Mouse (Mus musculus) fibroblast of lung, adult 2 months (primary cell): Measurements from ENCODE around the gene Fam72a.

Experiments used
- DNase-seq: peaks from one replicate; pipeline ENCODE4 v3.0.0-alpha.2; 2011; ENCODE audit warnings: low read depth

Gene Fam72a

GRCm38 (mm10) chr1:131527281-131528080 lies at the start of gene Fam72a, which contains the start of gene Srgap2:
Gene Fam72a (plus strand): TSS chr1:131527903.
Gene Srgap2 (minus strand): TSS chr1:131527352.
- DNase-seq = peak; percentile 100

- no peak for DNase-seq
Observed at GRCm38 (mm10) chr1:131478770-131479305, 48.9 kb upstream of the Fam72a start.

GRCm38 (mm10) chr1:131481391-131481790 lies 46.3 kb upstream of the Fam72a start:
- DNase-seq = no peak

- no peak for DNase-seq
Observed at GRCm38 (mm10) chr1:131482242-131482641, 45.5 kb upstream of the Fam72a start.

- DNase-seq = no peak
Observed at GRCm38 (mm10) chr1:131486094-131486850, 41.4 kb upstream of the Fam72a start.

- no peak for DNase-seq
Observed at GRCm38 (mm10) chr1:131489312-131489711, 38.4 kb upstream of the Fam72a start.

GRCm38 (mm10) chr1:131491579-131491978 lies 36.1 kb upstream of the Fam72a start:
- no peak for DNase-seq

- DNase-seq = no peak
Observed at GRCm38 (mm10) chr1:131492360-131492759, 35.3 kb upstream of the Fam72a start.

GRCm38 (mm10) chr1:131493966-131494898 lies 33.5 kb upstream of the Fam72a start:
- no peak for DNase-seq

GRCm38 (mm10) chr1:131498231-131498630 lies 29.5 kb upstream of the Fam72a start:
- no peak for DNase-seq

GRCm38 (mm10) chr1:131501681-131502080 lies 26.0 kb upstream of the Fam72a start:
- no peak for DNase-seq

- no peak for DNase-seq
Observed at GRCm38 (mm10) chr1:131511131-131511530, 16.6 kb upstream of the Fam72a start.

- no peak for DNase-seq
Observed at GRCm38 (mm10) chr1:131511661-131512500, 15.8 kb upstream of the Fam72a start.

GRCm38 (mm10) chr1:131513136-131513535 lies 14.6 kb upstream of the Fam72a start:
- no peak for DNase-seq

- DNase-seq = no peak
Observed at GRCm38 (mm10) chr1:131514197-131514596, 13.5 kb upstream of the Fam72a start.

- DNase-seq = no peak
Observed at GRCm38 (mm10) chr1:131516588-131516987, 11.1 kb upstream of the Fam72a start.

- no peak for DNase-seq
Observed at GRCm38 (mm10) chr1:131523794-131524193, 3.9 kb upstream of the Fam72a start.

GRCm38 (mm10) chr1:131525101-131525585 lies 2.6 kb upstream of the Fam72a start:
- DNase-seq = no peak

- DNase-seq = no peak
Observed at GRCm38 (mm10) chr1:131525586-131526271, 2.0 kb upstream of the Fam72a start.
